Mouse (Mus musculus): ENCODE results near the gene Nbas. TPM values are rescaled to one million over a fixed set of nuclear protein-coding genes. Genes with fewer than 3 reads are reported as not detected.

Nbas gene
- polyA plus RNA-seq, 1 experiment: 6.9 TPM

GRCm38 (mm10) chr12:13543806-13544205 is 274.9 kb downstream of the Nbas start:
- H3K27ac ChIP-seq (replicated peaks; ENCODE audit: low read depth, low read length): no peak overlapping the region
- no peaks in the 10 kb centered on the region for H3K4me1 ChIP-seq (ENCODE audit: control insufficient read depth, insufficient read depth, insufficient read length, low read length)
- no peak overlapping the region for H3K4me3 ChIP-seq (ENCODE audit: insufficient read depth, low read depth, low read length)

- Histone ChIP-seq H3K27ac (replicated peaks; ENCODE audit: low read depth, low read length) (no peak overlapping the region), H3K4me1 (ENCODE audit: control insufficient read depth, insufficient read depth, insufficient read length, low read length) (peaks cover 4% of the 10 kb centered on the region; the same call in 1 of the 2 replicates), H3K4me3 (ENCODE audit: insufficient read depth, low read depth, low read length) (no peak overlapping the region)
Measured at GRCm38 (mm10) chr12:13563646-13564289, 294.8 kb downstream of the Nbas start.

GRCm38 (mm10) chr12:13564330-13564729 is 295.4 kb downstream of the Nbas start:
- Histone ChIP-seq H3K27ac (replicated peaks; ENCODE audit: low read depth, low read length) (no peak overlapping the region), H3K4me3 (ENCODE audit: insufficient read depth, low read depth, low read length) (no peak overlapping the region), H3K4me1 (ENCODE audit: control insufficient read depth, insufficient read depth, insufficient read length, low read length) (peaks cover 4% of the 10 kb centered on the region; the same call in 1 of the 2 replicates)

GRCm38 (mm10) chr12:13566421-13566820 is 297.5 kb downstream of the Nbas start:
- peaks cover 4% of the 10 kb centered on the region; the same call in 1 of the 2 replicates for H3K4me1 ChIP-seq (ENCODE audit: control insufficient read depth, insufficient read depth, insufficient read length, low read length)
- no peak overlapping the region for H3K27ac ChIP-seq (replicated peaks; ENCODE audit: low read depth, low read length)
- H3K4me3 ChIP-seq (ENCODE audit: insufficient read depth, low read depth, low read length): no peak overlapping the region

- H3K4me1 ChIP-seq (ENCODE audit: control insufficient read depth, insufficient read depth, insufficient read length, low read length): no peaks in the 10 kb centered on the region
- no peak overlapping the region for H3K27ac ChIP-seq (replicated peaks; ENCODE audit: low read depth, low read length)
- no peak overlapping the region for H3K4me3 ChIP-seq (ENCODE audit: insufficient read depth, low read depth, low read length)
Measured at GRCm38 (mm10) chr12:13575158-13575557, 306.2 kb downstream of the Nbas start.

GRCm38 (mm10) chr12:13575605-13576600 is 307.0 kb downstream of the Nbas start:
- no peak overlapping the region for H3K27ac ChIP-seq (replicated peaks; ENCODE audit: low read depth, low read length)
- H3K4me3 ChIP-seq (ENCODE audit: insufficient read depth, low read depth, low read length): no peak overlapping the region
- no peaks in the 10 kb centered on the region for H3K4me1 ChIP-seq (ENCODE audit: control insufficient read depth, insufficient read depth, insufficient read length, low read length)

GRCm38 (mm10) chr12:13576761-13577160 is 307.8 kb downstream of the Nbas start:
- Histone ChIP-seq H3K4me1 (ENCODE audit: control insufficient read depth, insufficient read depth, insufficient read length, low read length) (no peaks in the 10 kb centered on the region), H3K27ac (replicated peaks; ENCODE audit: low read depth, low read length) (no peak overlapping the region), H3K4me3 (ENCODE audit: insufficient read depth, low read depth, low read length) (no peak overlapping the region)

GRCm38 (mm10) chr12:13580796-13581195 is 311.9 kb downstream of the Nbas start:
- Histone ChIP-seq H3K4me1 (ENCODE audit: control insufficient read depth, insufficient read depth, insufficient read length, low read length) (no peaks in the 10 kb centered on the region), H3K27ac (replicated peaks; ENCODE audit: low read depth, low read length) (no peak overlapping the region), H3K4me3 (ENCODE audit: insufficient read depth, low read depth, low read length) (no peak overlapping the region)

GRCm38 (mm10) chr12:13583386-13583785 is 314.5 kb downstream of the Nbas start:
- no peaks in the 10 kb centered on the region for H3K4me1 ChIP-seq (ENCODE audit: control insufficient read depth, insufficient read depth, insufficient read length, low read length)
- H3K27ac ChIP-seq (replicated peaks; ENCODE audit: low read depth, low read length): no peak overlapping the region
- no peak overlapping the region for H3K4me3 ChIP-seq (ENCODE audit: insufficient read depth, low read depth, low read length)

GRCm38 (mm10) chr12:13585527-13586156 is 316.7 kb downstream of the Nbas start:
- H3K27ac ChIP-seq (replicated peaks; ENCODE audit: low read depth, low read length): no peak overlapping the region
- H3K4me1 ChIP-seq (ENCODE audit: control insufficient read depth, insufficient read depth, insufficient read length, low read length): no peaks in the 10 kb centered on the region
- no peak overlapping the region for H3K4me3 ChIP-seq (ENCODE audit: insufficient read depth, low read depth, low read length)

- Histone ChIP-seq H3K4me3 (ENCODE audit: insufficient read depth, low read depth, low read length) (no peak overlapping the region), H3K27ac (replicated peaks; ENCODE audit: low read depth, low read length) (no peak overlapping the region), H3K4me1 (ENCODE audit: control insufficient read depth, insufficient read depth, insufficient read length, low read length) (no peaks in the 10 kb centered on the region)
Measured at GRCm38 (mm10) chr12:13587675-13588074, 318.7 kb downstream of the Nbas start.

- Histone ChIP-seq H3K4me1 (ENCODE audit: control insufficient read depth, insufficient read depth, insufficient read length, low read length) (no peaks in the 10 kb centered on the region), H3K4me3 (ENCODE audit: insufficient read depth, low read depth, low read length) (no peak overlapping the region)
Measured at GRCm38 (mm10) chr12:13589021-13589420, 320.1 kb downstream of the Nbas start.

GRCm38 (mm10) chr12:13594746-13595469 is 326.0 kb downstream of the Nbas start:
- no peak overlapping the region for H3K4me3 ChIP-seq (ENCODE audit: insufficient read depth, low read depth, low read length)
- no peak overlapping the region for H3K27ac ChIP-seq (replicated peaks; ENCODE audit: low read depth, low read length)

More at GRCm38 (mm10) chr12:13589021-13589420, 320.1 kb downstream of the Nbas start:
- H3K27ac ChIP-seq (replicated peaks; ENCODE audit: low read depth, low read length): no peak overlapping the region

GRCm38 (mm10) chr12:13597026-13597425 is 328.1 kb downstream of the Nbas start:
- Histone ChIP-seq H3K4me1 (ENCODE audit: control insufficient read depth, insufficient read depth, insufficient read length, low read length) (no peaks in the 10 kb centered on the region), H3K27ac (replicated peaks; ENCODE audit: low read depth, low read length) (no peak overlapping the region), H3K4me3 (ENCODE audit: insufficient read depth, low read depth, low read length) (no peak overlapping the region)

More at GRCm38 (mm10) chr12:13594746-13595469, 326.0 kb downstream of the Nbas start:
- H3K4me1 ChIP-seq (ENCODE audit: control insufficient read depth, insufficient read depth, insufficient read length, low read length): no peaks in the 10 kb centered on the region
